Mouse (Mus musculus) lung, embryonic 14.5 days (tissue): ENCODE results near the gene She. TPM values are rescaled to one million over a fixed set of nuclear protein-coding genes. Genes with fewer than 3 reads are reported as not detected.
A peak's percentile ranks its signal among the peaks of the same experiment; 100 is the strongest.

Experiments
- ATAC-seq: fragments of 200-750 bp; cut with Nextera tagmentation; 2 replicates; pipeline ENCODE4 v1.8.0; 2017; ENCODE audit warnings: mild to moderate bottlenecking, moderate TSS enrichment, moderate library complexity; ENCODE audit not compliant: insufficient read depth
- DNase-seq: peaks from one replicate; pipeline ENCODE4 v3.0.0-alpha.2; 2015
- H3K27ac ChIP-seq: fragments of 300-500 bp; sonication (generic); 2 replicates; pipeline ENCODE4 v1.5.1; 2014; ENCODE audit warnings: low read depth, mild to moderate bottlenecking, moderate library complexity
- H3K27me3 ChIP-seq: fragments of 300-500 bp; sonication (generic); 2 replicates; pipeline ENCODE4 v1.6.1; 2014; ENCODE audit warnings: low read length, control low read depth; ENCODE audit not compliant: insufficient read depth
- H3K36me3 ChIP-seq: fragments of 300-500 bp; sonication (generic); 2 replicates; pipeline ENCODE4 v1.6.1; 2014; ENCODE audit warnings: control low read depth; ENCODE audit not compliant: insufficient read depth
- H3K4me1 ChIP-seq: fragments of 300-500 bp; sonication (generic); 2 replicates; pipeline ENCODE4 v1.6.1; 2014; ENCODE audit warnings: antibody characterized with exemption, control low read depth; ENCODE audit not compliant: insufficient read depth
- H3K4me2 ChIP-seq: fragments of 300-500 bp; sonication (generic); 2 replicates; pipeline ENCODE4 v1.6.1; 2014; ENCODE audit warnings: mild to moderate bottlenecking
- H3K4me3 ChIP-seq: fragments of 300-500 bp; sonication (generic); 2 replicates; pipeline ENCODE4 v1.5.1; 2014; ENCODE audit warnings: low read depth, low read length
- H3K9ac ChIP-seq: fragments of 300-500 bp; sonication (generic); 2 replicates; pipeline ENCODE4 v1.6.1; 2014
- H3K9me3 ChIP-seq: fragments of 300-500 bp; sonication (generic); 2 replicates; pipeline ENCODE4 v1.6.1; 2016; ENCODE audit warnings: low read depth, low read length, control low read depth
- CTCF ChIP-seq: IDR thresholded peaks from 2 replicates; pipeline ENCODE4 v1.5.1; 2016; ENCODE audit warnings: antibody characterized with exemption, low read depth
- whole genome bisulfite sequencing: fragments of 180-500 bp; shearing (Covaris S2); extraction: QIAGEN DNeasy Blood & Tissue Kit; methylation state at CpG from one replicate; pipeline ENCODE4 v1.1.7; 2014; 5-methylcytosine and 5-hydroxymethylcytosine counted together
- polyA plus RNA-seq: library from polyadenylated mRNA; unstranded; fragments of >200 nt; fragmentation: Nextera tagmentation; extraction: Ambion mirVana; gene quantifications from 2 replicates; pipeline ENCODE4 v1.2.1, GENCODE M21; 2014

Gene She
- polyA plus RNA-seq, 1 experiment from 2014 or later, result 11.7 TPM

DNA sequence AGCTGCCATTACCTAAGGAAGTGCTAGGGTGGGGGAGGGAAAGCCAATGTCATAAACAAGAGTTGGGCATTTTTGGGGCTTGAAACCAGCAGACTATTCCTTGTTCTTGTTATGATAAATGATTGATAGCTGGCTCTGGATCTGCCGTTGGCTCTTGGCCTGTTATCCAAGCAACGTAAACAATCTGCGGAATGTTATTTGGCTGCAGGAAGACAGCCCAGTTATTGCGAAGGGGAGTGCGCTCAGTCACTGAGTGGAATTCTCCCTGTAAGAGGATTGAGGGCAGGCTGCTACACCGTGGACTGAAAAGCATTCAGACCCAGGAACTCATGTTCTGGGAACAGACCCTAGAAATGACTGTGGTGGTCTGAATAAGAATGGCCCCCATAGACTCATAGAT, 41.5 kb downstream of the She start:
- H3K4me3 ChIP-seq, result no peak overlapping the region
- ATAC-seq, result peak; percentile 58
- 11% methylated on average over 6 of the region's 6 CpGs for WGBS
- no peaks in the 10 kb centered on the region; the same call in 1 of the 2 replicates for H3K9me3 ChIP-seq
- H3K9ac ChIP-seq, result no peak overlapping the region
- peaks cover 7% of the 10 kb centered on the region; the same call in 1 of the 2 replicates for H3K4me1 ChIP-seq
- peak overlapping the region; percentile 44; the same call in 1 of the 2 replicates for H3K27ac ChIP-seq
- TF ChIP-seq CTCF, result no peak
- no peaks in the 10 kb centered on the region for H3K27me3 ChIP-seq
- DNase-seq, result peak; percentile 91
- H3K36me3 ChIP-seq, result no peaks in the 10 kb centered on the region
- H3K4me2 ChIP-seq, result no peak overlapping the region

DNA sequence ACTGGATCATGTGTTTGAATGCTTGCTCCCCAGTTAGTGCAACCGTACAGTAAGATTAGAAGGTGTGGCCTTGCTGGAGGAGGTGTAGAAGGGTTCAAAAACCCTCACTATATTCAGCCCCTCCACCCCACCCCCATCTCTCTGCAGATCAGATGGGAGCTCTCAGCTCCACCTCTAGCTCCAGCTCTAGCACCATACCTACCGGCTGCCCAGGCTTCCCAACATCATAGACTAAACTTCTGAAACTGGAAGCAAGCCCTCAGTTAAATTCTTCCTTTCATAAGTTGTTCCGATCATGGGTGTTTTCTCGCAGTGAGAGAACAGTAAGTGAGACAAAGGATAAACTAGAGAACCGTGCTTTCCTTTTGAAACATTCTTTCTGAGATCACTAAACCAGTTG, 42.9 kb downstream of the She start:
- Histone ChIP-seq H3K4me3 (no peak overlapping the region), H3K36me3 (no peaks in the 10 kb centered on the region), H3K4me1 (peaks cover 2% of the 10 kb centered on the region; the same call in 1 of the 2 replicates), H3K9ac (no peak overlapping the region), H3K4me2 (no peak overlapping the region), H3K9me3 (no peaks in the 10 kb centered on the region; the same call in 1 of the 2 replicates), H3K27me3 (no peaks in the 10 kb centered on the region), H3K27ac (no peak overlapping the region)
- 80% methylated on average over 5 of the region's 5 CpGs for WGBS
- no peak for DNase-seq
- no peak for ATAC-seq
- no peak for TF ChIP-seq CTCF

DNA sequence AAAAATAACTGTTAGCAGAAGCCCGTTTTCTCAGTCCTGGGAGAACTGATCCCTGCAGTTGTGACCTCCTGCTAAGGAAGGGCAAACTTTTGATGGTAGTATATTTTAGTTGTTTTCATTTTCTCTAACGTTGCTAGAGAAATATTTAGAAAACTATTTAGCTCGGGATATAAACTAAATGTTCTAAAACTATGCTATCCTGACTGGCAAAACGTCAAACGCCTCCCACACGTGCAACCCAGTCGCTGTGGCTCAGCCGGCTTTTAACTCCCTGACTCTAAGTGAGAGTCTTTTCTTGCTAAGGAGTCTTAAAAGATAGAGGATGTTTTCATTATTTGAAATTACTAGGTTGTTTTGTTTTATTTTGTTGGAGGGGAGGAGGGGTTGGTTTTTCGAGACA, 43.9 kb downstream of the She start:
- H3K4me1 ChIP-seq, result no peaks in the 10 kb centered on the region; the same call in 1 of the 2 replicates
- no peak overlapping the region for H3K4me3 ChIP-seq
- ATAC-seq (no peak), DNase-seq (peak; percentile 61)
- no peaks in the 10 kb centered on the region for H3K36me3 ChIP-seq
- H3K9ac ChIP-seq, result no peak overlapping the region
- no peaks in the 10 kb centered on the region; the same call in 1 of the 2 replicates for H3K9me3 ChIP-seq
- no peak for TF ChIP-seq CTCF
- no peaks in the 10 kb centered on the region for H3K27me3 ChIP-seq
- H3K4me2 ChIP-seq, result no peak overlapping the region
- H3K27ac ChIP-seq, result no peak overlapping the region
- 55% methylated on average over 9 of the region's 9 CpGs for WGBS

DNA sequence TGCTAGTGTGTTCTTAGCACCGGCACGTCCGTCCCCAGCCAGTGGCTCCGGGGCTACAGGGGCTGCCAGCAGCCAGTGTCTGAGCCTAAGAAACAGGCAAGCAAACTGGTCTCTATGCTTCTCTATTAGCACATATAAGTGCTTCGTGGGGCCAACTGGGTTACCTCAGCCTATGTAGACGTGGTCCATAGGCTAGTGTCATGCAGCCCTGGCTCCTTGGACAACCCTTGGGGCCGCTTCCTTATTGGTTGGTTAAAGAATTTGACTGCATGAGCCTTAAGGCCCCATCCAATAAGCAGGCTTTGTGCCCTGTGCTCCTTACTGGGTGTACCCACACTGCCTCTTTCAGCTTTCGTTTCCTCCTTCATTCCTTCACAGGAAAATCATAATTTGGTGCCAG, 44.6 kb downstream of the She start:
- no peaks in the 10 kb centered on the region for H3K36me3 ChIP-seq
- 76% methylated on average over 8 of the region's 8 CpGs for WGBS
- no peaks in the 10 kb centered on the region; the same call in 1 of the 2 replicates for H3K4me1 ChIP-seq
- no peaks in the 10 kb centered on the region for H3K27me3 ChIP-seq
- no peak overlapping the region for H3K9ac ChIP-seq
- no peaks in the 10 kb centered on the region; the same call in 1 of the 2 replicates for H3K9me3 ChIP-seq
- ATAC-seq (no peak), DNase-seq (no peak)
- no peak overlapping the region for H3K27ac ChIP-seq
- no peak overlapping the region for H3K4me3 ChIP-seq
- TF ChIP-seq CTCF, result no peak
- no peak overlapping the region for H3K4me2 ChIP-seq

DNA sequence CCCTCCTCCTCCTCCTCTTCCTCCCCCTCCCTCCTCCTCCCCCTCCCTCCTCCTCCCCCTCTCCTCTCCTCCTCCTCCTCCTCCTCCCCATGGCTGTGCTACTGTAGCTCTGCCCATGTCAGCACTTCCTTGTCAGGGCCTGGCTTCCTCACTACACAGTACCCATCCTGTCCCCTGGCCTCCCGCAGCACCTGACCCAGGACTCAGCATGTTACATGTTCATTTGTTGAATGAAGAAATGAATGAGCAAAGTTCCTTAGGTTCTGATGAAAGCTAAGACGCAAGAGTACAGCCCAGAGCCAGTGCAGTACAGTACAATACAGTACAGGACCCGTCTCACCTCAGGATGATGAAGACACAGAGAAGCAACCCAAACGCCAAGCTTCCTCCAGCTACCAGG, 45.3 kb downstream of the She start:
- no peak for TF ChIP-seq CTCF
- Histone ChIP-seq H3K4me2 (no peak overlapping the region), H3K4me3 (no peak overlapping the region), H3K27ac (no peak overlapping the region), H3K9me3 (no peaks in the 10 kb centered on the region; the same call in 1 of the 2 replicates), H3K9ac (no peak overlapping the region), H3K36me3 (no peaks in the 10 kb centered on the region), H3K27me3 (no peaks in the 10 kb centered on the region), H3K4me1 (no peaks in the 10 kb centered on the region)
- no peak for ATAC-seq
- no peak for DNase-seq
- 61% methylated on average over 4 of the region's 4 CpGs for WGBS

DNA sequence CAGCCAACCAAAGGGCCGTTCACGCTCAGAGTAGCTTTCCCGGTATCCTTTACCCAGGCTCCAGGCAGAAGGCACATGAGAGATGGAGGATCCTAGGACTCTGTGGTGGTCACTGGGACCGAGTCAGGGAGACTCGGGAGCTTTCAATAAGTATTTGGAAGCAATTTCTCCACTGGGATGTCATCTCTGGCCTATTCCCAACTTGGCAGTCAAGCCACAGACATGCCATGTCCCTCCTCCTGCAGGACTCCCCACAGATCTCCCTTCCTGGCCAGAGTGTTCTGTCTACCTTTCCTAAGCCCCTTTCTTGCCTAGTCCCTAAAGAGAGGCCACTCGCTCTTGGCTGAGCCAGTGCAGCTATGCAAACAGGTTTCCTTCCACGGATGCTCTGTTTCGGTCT, 46.0 kb downstream of the She start:
- no peak for DNase-seq
- Histone ChIP-seq H3K9ac (no peak overlapping the region), H3K36me3 (no peaks in the 10 kb centered on the region), H3K4me1 (no peaks in the 10 kb centered on the region), H3K27me3 (no peaks in the 10 kb centered on the region), H3K27ac (no peak overlapping the region), H3K4me2 (no peak overlapping the region), H3K4me3 (no peak overlapping the region), H3K9me3 (no peaks in the 10 kb centered on the region; the same call in 1 of the 2 replicates)
- TF ChIP-seq CTCF, result no peak
- WGBS, result 77% methylated on average over 8 of the region's 8 CpGs
- ATAC-seq, result no peak

DNA sequence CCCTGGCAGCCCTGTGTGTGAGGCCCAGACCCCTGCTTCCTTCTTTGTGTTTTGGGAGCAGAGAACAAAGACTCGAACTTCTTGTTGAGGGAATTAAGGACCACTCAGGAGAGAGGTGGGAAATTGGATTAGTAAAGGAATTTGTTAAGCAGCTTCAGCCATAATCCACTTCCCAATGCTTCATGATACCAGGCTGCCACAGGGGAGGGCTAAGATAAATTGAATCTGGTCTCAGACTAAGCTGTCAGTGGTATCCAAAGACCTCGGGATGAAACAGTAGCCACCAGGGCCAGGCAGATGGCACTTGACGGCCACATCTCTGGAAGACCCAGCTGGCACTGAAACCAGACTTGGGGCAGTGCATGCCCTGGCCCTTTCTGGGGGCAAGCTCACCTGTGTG, 47.3 kb downstream of the She start:
- no peak for TF ChIP-seq CTCF
- H3K27ac ChIP-seq, result no peak overlapping the region
- no peaks in the 10 kb centered on the region for H3K4me1 ChIP-seq
- H3K4me2 ChIP-seq, result no peak overlapping the region
- no peaks in the 10 kb centered on the region for H3K9me3 ChIP-seq
- WGBS, result 33% methylated on average over 3 of the region's 3 CpGs
- DNase-seq, result no peak
- H3K9ac ChIP-seq, result no peak overlapping the region
- no peak overlapping the region for H3K4me3 ChIP-seq
- no peaks in the 10 kb centered on the region for H3K27me3 ChIP-seq
- ATAC-seq, result no peak
- H3K36me3 ChIP-seq, result no peaks in the 10 kb centered on the region

- no peak for ATAC-seq
- H3K9ac ChIP-seq, result no peak overlapping the region
- 62% methylated on average over 3 of the region's 3 CpGs for WGBS
- no peak overlapping the region for H3K4me3 ChIP-seq
- DNase-seq, result no peak
- H3K4me1 ChIP-seq, result no peaks in the 10 kb centered on the region
- H3K4me2 ChIP-seq, result no peak overlapping the region
- no peaks in the 10 kb centered on the region for H3K36me3 ChIP-seq
- H3K27ac ChIP-seq, result no peak overlapping the region
- no peaks in the 10 kb centered on the region for H3K27me3 ChIP-seq
- 0 out of 2 replicates have a peak, but pooled peaks have one; percentile 5 for TF ChIP-seq CTCF
- no peaks in the 10 kb centered on the region for H3K9me3 ChIP-seq
Observed at GRCm38 (mm10) chr3:89879326-89879725, 48.2 kb downstream of the She start.
